Mouse (Mus musculus): ENCODE results near the gene Mmp24. TPM values are rescaled to one million over a fixed set of nuclear protein-coding genes. Genes with fewer than 3 reads are reported as not detected.
"Not testable (repeated sequence)": the region's sequence is repeated elsewhere in the genome, so short reads cannot be mapped to it uniquely, and the experiment has no call there.

Gene Mmp24
- 0.32 TPM in 1 of 2 replicates, not detected in the other for total RNA-seq (2017)

DNA sequence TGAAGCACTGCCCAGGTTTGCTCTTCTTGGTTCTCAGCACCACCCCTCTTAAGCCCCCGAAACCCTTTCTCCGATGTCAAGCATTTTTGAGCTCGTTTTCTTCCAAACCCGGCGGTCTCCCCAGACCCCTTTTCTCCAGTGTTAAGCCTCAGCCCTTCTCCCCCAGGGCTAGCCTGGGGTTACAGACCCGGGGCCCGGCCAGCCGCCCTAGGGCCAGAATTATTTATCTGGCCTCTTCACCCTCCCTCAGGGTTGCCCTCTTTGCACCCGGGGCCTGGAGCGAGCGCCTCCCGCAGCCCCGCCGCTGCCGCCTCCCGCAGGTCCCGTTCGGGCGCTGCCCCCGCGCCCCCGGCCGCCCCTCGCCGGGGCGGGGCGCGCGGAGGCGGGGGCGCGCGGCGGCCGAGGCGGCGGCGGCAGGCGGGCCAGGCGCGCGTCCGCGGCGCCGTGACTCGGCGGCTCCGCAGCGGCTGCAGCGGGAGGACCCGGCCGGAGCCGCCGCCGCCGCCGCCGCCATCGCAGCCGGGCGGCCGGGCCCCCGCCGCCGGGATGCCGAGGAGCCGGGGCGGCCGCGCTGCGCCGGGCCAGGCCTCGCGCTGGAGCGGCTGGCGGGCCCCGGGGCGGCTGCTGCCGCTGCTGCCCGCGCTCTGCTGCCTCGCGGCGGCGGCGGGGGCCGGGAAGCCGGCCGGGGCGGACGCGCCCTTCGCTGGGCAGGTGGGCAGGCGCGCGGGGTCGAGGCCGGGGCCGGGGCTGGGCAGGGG is at the start of gene Mmp24:
Gene Mmp24, plus strand, starts transcription at position 416 of the 758 bp plus-strand sequence.
- no peak for ATAC-seq (replicated peaks; ENCODE audit: low read depth, poor library complexity, severe bottlenecking)

DNA sequence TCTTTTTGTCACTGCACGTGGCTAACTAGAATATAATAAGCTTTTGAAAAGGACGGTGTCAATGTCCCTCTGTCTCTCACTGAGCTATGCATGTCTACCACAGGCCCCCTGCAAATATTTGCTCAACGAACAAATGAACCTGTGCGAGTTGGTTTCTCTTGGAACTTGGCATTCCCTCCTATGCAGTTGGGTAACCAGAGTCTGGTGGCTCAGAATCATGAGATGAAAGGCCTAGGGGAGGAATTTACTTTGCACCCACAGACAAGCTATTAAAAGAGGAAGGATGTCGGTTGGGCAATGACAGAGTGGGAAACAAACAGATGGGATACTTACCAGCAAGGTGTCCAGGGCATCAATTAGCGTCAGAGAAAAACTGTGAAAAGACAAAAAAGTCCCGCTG is 48.8 kb upstream of the Mmp24 start:
- ATAC-seq (replicated peaks; ENCODE audit: low read depth, poor library complexity, severe bottlenecking): peak; percentile 18

DNA sequence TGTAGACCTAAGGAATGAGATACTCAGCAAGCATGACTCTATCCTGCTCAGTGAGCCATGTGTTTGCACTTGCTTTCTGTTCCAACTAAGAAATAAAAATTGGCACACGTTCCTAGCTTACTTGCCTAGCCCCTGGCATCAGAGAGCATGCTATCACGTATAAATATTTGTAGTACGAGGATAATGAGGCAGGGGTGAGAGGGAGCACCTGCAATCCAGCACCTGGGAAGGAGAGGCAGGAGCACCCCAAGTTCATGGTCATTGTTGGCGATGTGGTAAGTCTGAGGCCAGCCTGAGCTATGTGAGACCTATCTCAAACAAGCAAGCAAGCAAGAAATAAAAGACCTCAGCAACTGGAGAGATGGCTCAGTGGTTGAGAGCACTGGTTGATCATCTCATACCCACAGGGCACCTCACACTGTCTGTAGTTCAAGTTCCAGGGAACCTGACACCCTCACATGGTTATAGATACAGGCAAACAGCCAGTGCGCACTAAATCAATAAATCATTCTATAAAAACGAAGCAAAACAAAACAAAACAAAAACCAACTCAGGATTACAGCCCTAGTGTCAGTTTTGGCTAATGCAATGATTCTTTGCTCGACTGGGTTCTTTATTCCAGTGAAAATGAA is 47.3 kb upstream of the Mmp24 start:
- ATAC-seq (replicated peaks; ENCODE audit: low read depth, poor library complexity, severe bottlenecking): no peak

GRCm38 (mm10) chr2:155728742-155729141 is 46.4 kb upstream of the Mmp24 start:
- no peak for ATAC-seq (replicated peaks; ENCODE audit: low read depth, poor library complexity, severe bottlenecking)

DNA sequence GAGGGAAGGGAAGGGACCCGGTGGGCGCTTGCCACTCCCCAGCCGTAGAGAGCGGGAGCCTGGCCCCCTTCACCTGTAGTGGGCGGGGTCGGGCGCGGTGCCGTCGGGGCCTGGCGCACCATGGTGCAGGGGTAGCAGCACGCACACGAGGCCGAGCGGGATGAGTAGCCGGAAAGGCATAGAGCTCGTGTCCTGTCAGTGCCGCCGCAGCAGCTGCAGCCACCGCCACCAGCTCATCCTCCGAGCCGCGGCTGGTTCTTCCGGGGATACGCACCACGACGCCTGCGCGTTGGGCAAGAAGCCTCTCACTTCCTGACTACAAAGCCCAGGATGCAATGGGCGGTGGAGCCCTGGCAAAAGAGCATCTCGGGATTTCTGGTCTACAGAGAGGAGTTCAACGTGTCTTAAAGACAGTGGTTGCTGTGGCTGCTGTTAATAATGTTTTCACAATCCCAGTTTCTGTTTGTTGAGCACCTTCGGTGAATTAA is 45.9 kb upstream of the Mmp24 start, which contains the start of gene Edem2:
Gene Edem2, minus strand, starts transcription at position 318 of the 488 bp plus-strand sequence.
- peak; percentile 94 for ATAC-seq (replicated peaks; ENCODE audit: low read depth, poor library complexity, severe bottlenecking)

GRCm38 (mm10) chr2:155735080-155735479 is 40.1 kb upstream of the Mmp24 start:
- ATAC-seq (replicated peaks; ENCODE audit: low read depth, poor library complexity, severe bottlenecking): no peak

DNA sequence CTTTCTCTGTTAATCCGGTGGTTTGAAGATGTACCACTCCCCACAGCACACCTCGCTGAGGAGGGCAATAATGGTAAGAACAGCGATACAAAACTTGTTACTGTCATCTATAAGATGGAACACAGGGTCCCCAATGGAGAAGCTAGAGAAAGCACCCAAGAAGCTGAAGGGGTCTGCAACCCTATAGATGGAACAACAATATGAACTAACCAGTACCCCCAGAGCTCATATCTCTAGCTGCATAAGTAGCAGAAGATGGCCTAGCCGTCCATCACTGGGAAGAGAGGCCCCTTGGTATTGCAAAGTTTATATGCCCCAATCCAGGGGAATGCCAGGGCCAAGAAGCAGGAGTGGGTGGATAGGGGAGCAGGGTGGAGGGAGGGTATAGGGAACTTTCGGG is 39.4 kb upstream of the Mmp24 start, which contains the start of gene Gm17581:
Gene Gm17581, minus strand, starts transcription at position 101 of the 400 bp plus-strand sequence.
- ATAC-seq (replicated peaks; ENCODE audit: low read depth, poor library complexity, severe bottlenecking): not testable (repeated sequence)

DNA sequence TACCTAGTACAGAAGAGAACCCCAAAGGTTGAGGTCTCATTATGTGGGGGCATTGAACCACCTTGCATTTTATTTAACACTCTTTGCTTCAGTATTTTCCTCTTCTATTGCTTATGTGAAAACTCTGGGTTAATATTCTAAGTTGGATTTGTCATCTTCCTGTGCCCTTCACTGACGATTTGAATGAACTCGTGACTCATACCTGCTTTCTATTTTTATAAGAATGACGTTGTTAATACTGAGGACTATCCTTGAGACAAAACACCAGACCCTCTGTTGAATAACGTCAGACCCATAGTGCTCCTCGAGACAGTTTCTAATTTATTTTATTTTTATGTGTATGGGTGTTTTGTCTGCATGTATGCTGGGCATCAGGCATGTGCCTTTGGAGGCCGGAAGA is 38.2 kb upstream of the Mmp24 start:
- ATAC-seq (replicated peaks; ENCODE audit: low read depth, poor library complexity, severe bottlenecking): no peak

DNA sequence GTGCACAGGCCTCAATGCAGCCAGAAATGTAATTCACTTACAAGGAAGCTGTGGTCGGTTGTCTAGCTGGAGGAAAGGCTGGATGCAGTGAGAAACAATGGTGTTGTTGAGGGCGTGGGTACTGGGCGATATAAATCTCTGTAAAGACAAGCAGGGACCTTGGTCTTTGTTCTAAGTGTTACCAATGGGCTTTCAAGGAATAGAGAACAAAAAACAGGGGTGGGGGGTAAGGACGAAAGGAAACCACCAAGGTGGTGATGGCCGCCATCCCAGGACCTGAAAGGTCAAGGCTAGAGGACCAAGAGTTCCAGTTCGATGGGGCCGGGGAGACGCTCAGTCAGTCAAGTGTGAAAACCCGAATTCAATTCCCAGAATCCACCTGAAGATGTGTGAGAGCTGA is 37.3 kb upstream of the Mmp24 start:
- ATAC-seq (replicated peaks; ENCODE audit: low read depth, poor library complexity, severe bottlenecking): no peak

DNA sequence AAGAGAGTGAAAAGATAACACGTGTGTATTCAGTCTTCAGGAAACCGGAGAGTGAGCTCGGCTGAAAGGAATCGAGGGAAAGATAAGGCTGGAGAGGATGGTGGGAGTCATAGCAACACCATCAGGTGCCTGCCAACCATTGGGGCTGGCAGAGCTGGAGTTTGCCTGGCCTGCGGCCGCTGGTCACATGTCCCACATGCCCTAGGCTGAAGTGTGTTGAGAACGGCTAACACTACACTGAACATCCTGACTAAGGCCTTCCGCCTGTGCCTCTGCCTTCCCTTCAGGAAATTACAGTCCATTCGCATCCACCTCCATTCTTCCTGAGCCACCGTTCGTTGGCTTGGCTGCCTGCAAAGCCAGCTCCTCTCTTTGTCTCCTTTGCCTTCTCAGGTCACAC is 32.9 kb upstream of the Mmp24 start:
- peak; percentile 43 for ATAC-seq (replicated peaks; ENCODE audit: low read depth, poor library complexity, severe bottlenecking)

DNA sequence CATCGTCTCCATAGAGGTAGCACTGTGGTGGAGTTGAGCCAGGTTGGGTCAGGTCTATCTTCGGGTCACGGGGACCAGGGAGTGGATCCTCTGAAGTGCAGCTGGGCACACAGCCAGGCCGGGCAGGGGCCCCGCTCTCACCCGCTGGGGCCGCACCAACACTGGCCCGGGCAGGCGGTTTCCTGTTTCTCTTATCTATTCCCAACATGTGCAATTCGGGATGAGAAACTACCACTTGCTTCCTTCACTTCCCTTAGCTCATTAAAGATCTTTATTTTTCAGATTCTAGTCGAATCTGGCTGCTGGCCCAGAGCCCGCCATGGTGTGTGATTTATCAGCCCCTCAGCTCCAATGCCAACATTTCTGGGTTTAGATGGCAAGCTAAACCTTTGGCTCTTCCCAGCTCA is 32.2 kb upstream of the Mmp24 start:
- peak; percentile 85 for ATAC-seq (replicated peaks; ENCODE audit: low read depth, poor library complexity, severe bottlenecking)

DNA sequence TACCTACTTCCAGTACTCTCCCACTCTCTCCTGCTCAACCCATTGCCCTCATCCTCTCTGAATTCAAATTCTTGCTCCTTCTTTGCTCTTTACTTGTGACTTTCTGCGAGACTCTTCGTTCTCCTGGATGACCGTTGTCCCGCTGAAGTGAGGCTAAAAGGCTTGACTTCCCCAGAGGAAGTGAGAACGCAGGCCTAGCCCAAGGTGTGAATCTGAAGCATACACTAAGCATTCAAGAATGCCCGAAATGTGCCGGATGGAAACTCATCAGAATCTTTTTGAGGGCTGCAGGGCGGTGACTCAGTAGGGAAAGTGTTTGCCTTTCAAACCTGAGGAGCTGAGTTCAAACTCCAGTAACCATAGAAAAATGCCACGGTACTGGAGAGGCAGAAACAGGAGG is 31.8 kb upstream of the Mmp24 start:
- peak; percentile 37 for ATAC-seq (replicated peaks; ENCODE audit: low read depth, poor library complexity, severe bottlenecking)

DNA sequence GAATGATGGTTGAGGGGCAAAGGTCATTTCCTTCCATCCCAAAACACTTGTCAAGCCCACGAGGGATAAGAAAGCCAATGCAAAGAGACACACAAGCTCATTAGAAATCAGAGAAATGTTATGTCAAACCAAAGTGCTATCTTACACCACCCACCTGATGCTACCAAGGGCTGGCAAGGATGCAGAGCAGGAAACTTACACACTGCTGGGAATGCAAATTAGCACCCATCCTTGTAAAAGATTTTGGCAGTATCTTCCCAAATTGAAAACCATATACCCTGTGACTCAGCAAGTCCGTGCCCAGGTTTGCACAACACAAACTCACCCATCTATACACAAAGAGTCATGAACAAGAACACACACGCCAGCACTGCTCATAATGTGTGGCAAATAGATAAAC is 29.7 kb upstream of the Mmp24 start:
- ATAC-seq (replicated peaks; ENCODE audit: low read depth, poor library complexity, severe bottlenecking): no peak

DNA sequence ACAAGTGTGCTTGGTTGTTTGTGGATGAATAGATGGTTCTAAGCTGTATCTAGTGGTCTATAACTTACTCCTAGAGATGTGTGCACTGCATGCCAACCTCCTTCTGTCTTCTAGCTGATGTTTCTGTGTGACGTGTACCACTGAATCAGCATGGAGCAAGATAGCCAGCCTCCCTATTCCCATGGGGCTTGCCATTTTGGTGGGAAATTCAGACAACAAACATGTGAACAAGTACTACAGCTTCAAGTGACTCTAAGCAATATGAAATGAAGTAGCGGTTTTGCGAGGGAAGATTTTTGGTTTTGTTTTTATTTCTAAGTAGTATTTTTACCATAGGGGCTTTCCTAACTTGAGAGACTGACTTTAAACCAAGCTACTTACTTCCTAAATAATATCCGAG is 25.7 kb upstream of the Mmp24 start:
- no peak for ATAC-seq (replicated peaks; ENCODE audit: low read depth, poor library complexity, severe bottlenecking)

DNA sequence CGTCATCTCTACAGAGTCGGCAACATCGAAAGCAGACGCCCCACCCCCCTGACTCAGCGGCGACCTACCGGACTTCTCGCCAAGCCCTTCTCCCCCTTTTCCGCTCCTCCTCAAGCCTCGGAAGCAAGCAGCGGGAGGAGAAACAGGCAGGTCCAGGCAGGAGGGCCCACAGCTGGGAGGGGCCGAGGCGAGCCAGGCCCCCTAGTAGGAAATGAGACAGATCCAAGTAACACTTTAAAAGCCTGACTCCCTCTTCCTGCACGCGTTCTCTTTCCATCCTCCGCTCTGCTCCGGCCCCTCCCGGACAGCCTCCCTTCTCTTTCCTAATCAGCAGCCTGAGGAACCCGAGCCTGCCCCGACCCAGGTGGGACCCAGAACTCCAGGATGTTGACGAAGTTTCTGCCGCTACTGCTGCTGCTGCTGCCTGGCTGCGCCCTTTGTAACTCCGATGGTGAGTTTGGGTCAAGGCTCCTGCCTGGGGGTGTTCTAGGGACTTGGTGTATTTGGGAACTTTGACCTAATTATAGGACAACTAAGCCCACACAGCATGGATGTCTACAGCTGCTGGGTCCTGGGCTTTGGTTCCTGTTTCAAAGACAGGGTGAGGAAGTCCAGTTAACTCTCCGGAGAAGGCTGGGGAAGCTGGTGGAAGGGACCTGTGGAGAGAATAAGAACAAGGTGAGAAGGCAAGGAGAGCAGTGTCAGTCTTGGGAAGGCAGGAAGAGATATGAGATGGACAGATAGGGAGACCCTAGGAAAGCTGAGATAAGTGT is 23.9 kb upstream of the Mmp24 start, which contains the start of gene Procr:
Gene Procr, plus strand, starts transcription at position 104 of the 773 bp plus-strand sequence.
- ATAC-seq (replicated peaks; ENCODE audit: low read depth, poor library complexity, severe bottlenecking): peak; percentile 63

DNA sequence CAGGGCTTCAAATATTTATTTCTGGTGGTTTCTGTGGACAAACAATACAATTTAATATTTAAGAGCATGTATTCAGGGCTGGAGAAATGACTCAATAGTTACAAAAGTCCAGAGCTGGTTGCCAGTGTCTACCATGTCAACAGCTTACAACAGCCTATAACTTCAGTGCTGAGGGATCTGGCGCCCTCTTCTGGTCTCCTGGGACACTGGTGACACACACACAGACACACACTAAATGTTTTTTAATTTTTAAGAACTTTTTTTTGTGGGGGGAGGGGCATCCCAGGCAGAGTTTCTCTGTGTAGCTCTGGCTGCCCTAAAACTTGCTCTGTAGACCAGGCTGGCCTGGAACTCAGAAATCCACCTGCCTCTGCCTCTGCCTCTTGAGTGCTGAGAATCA is 19.4 kb upstream of the Mmp24 start:
- ATAC-seq (replicated peaks; ENCODE audit: low read depth, poor library complexity, severe bottlenecking): peak; percentile 75

GRCm38 (mm10) chr2:155756855-155757566 is 18.1 kb upstream of the Mmp24 start:
- peak; percentile 85 for ATAC-seq (replicated peaks; ENCODE audit: low read depth, poor library complexity, severe bottlenecking)

- ATAC-seq (replicated peaks; ENCODE audit: low read depth, poor library complexity, severe bottlenecking): peak; percentile 86
These were observed 10.3 kb upstream of the Mmp24 start for GRCm38 (mm10) chr2:155764679-155765418.

DNA sequence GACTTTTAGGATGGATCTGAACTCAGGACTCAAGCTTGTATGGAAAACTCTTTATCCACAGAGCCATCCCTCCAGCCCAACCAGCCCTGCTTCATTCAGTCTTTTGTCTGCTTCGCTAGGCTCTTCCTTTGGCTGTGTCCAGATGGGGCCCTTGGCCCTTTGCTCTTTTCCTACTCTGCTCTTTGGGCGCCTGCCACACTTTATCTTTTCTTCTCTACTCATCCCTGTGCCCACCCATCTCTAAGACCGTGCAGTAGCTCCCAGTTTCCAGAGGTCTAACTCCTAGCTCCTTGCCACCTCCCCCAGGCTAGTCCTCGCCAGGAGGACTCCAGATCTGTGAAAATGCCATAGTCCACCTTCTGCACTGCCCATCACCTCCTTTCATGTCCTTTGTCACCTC is 1.5 kb upstream of the Mmp24 start:
- ATAC-seq (replicated peaks; ENCODE audit: low read depth, poor library complexity, severe bottlenecking): no peak
